Mouse (Mus musculus): ENCODE data around the gene Rab22a.

- TF ChIP-seq EP300 (optimal IDR thresholded peaks at IDR 0.05) (no peak), CTCF (IDR thresholded peaks at IDR 0.05; ENCODE audit: low read depth) (no peak)
Measured at GRCm38 (mm10) chr2:173722251-173722857, 62.8 kb downstream of the Rab22a start.

Data from stomach, postnatal 0 days (tissue).